Mouse (Mus musculus) kidney, adult 2 months (tissue): ENCODE results near the gene Itgam. TPM values are rescaled to one million over a fixed set of nuclear protein-coding genes. Genes with fewer than 3 reads are reported as not detected.

ENCODE experiments used
- DNase-seq: peaks from one replicate; pipeline ENCODE4 v3.0.0; 2021
- H3K27ac ChIP-seq: fragments of 200-500 bp; 2 replicates; pipeline ENCODE4 v1.5.1; 2012; ENCODE audit warnings: low read depth, low read length, control low read depth, inconsistent platforms; ENCODE audit not compliant: insufficient read depth
- H3K27me3 ChIP-seq: fragments of 200-500 bp; replicated peaks from 2 replicates; pipeline ENCODE4 v1.6.1; 2012; ENCODE audit warnings: mild to moderate bottlenecking, moderate library complexity, low read length, inconsistent platforms; ENCODE audit not compliant: control insufficient read depth, insufficient read depth
- H3K36me3 ChIP-seq: fragments of 200-500 bp; 2 replicates; pipeline ENCODE4 v1.6.1; 2012; ENCODE audit warnings: mild to moderate bottlenecking, moderate library complexity, low read length, inconsistent platforms; ENCODE audit not compliant: control insufficient read depth, insufficient read depth
- H3K4me1 ChIP-seq: fragments of 200-500 bp; 2 replicates; pipeline ENCODE4 v1.6.1; 2011; ENCODE audit warnings: low read length; ENCODE audit not compliant: control insufficient read depth, insufficient read depth
- H3K4me3 ChIP-seq: fragments of 200-500 bp; 2 replicates; pipeline ENCODE4 v1.5.1; 2011; ENCODE audit warnings: mild to moderate bottlenecking, low read depth, low read length, control low read depth; ENCODE audit not compliant: insufficient read depth
- CTCF ChIP-seq: fragments of 200-500 bp; conservative IDR thresholded peaks from 2 replicates; pipeline ENCODE4 v1.5.1; 2011; ENCODE audit warnings: low read depth, mild to moderate bottlenecking, control low read depth, low read length, moderate library complexity, mixed read lengths; ENCODE audit not compliant: insufficient read depth, insufficient read length
- POLR2A ChIP-seq: fragments of 200-500 bp; IDR thresholded peaks from one replicate; pipeline ENCODE4 v1.6.1; 2011; ENCODE audit warnings: low read depth, low read length, control low read depth
- WGBS: fragments of 180-500 bp; shearing (Covaris S2); methylation state at CpG from one replicate; pipeline ENCODE4 v1.1.7; 2018; 5-methylcytosine and 5-hydroxymethylcytosine counted together
- polyA plus RNA-seq: library from polyadenylated mRNA; depleted of rRNA; stranded (reverse); fragments of >200 nt; gene quantifications from 2 replicates; pipeline ENCODE4 v1.2.3, GENCODE M21; 2012; rRNA removed

Itgam gene
- polyA plus RNA-seq, 1 experiment = 7.0 TPM

GRCm38 (mm10) chr7:128164001-128164400 is 101.6 kb downstream of the Itgam start:
- WGBS = 97% methylated on average over 4 of the region's 4 CpGs
- no peaks in the 10 kb centered on the region for H3K27me3 ChIP-seq
- no peak for TF ChIP-seq POLR2A
- no peak for TF ChIP-seq CTCF
- no peak overlapping the region for H3K27ac ChIP-seq
- no peak overlapping the region for H3K4me3 ChIP-seq
- H3K4me1 ChIP-seq = no peaks in the 10 kb centered on the region
- DNase-seq = no peak
- no peaks in the 10 kb centered on the region for H3K36me3 ChIP-seq

GRCm38 (mm10) chr7:128166391-128166790 is 104.0 kb downstream of the Itgam start:
- Histone ChIP-seq H3K27me3 (no peaks in the 10 kb centered on the region), H3K27ac (no peak overlapping the region), H3K36me3 (no peaks in the 10 kb centered on the region), H3K4me3 (no peak overlapping the region), H3K4me1 (no peaks in the 10 kb centered on the region)
- WGBS = 94% methylated on average over 7 of the region's 7 CpGs
- no peak for DNase-seq
- TF ChIP-seq CTCF (no peak), POLR2A (no peak)

Other genes starting within 250 kb of the Itgam start
- gene Stx4a, start 238.3 kb upstream of the Itgam start, polyA plus RNA-seq = 60.7 and 66.5 TPM in 2 replicates
- 2.3 and 2.4 TPM in 2 replicates for gene Stx1b, start 238.1 kb upstream of the Itgam start, polyA plus RNA-seq
- 11.9 and 14.3 TPM in 2 replicates for gene Zfp646, start 186.4 kb upstream of the Itgam start, polyA plus RNA-seq
- 4.2 and 4.3 TPM in 2 replicates for gene Zfp668, start 185.8 kb upstream of the Itgam start, polyA plus RNA-seq
- gene Prss53, start 171.7 kb upstream of the Itgam start, polyA plus RNA-seq = 5.1 and 7.5 TPM in 2 replicates
- gene Gm21974, start 167.2 kb upstream of the Itgam start, polyA plus RNA-seq = not detected in 2 replicates
- 289 and 293 TPM in 2 replicates for gene Vkorc1, start 167.0 kb upstream of the Itgam start, polyA plus RNA-seq
- gene Bckdk, start 158.6 kb upstream of the Itgam start, polyA plus RNA-seq = 148 and 163 TPM in 2 replicates
- gene Kat8, start 150.1 kb upstream of the Itgam start, polyA plus RNA-seq = 11.8 and 12.2 TPM in 2 replicates
- gene Prss8, start 132.5 kb upstream of the Itgam start, polyA plus RNA-seq = 745 and 858 TPM in 2 replicates
- 21.9 and 28.4 TPM in 2 replicates for gene Prss36, start 115.9 kb upstream of the Itgam start, polyA plus RNA-seq
- 183 and 196 TPM in 2 replicates for gene Fus, start 95.2 kb upstream of the Itgam start, polyA plus RNA-seq
- 52.8 and 60.0 TPM in 2 replicates for gene Pycard, start 68.8 kb upstream of the Itgam start, polyA plus RNA-seq
- gene Trim72, start 58.7 kb upstream of the Itgam start, polyA plus RNA-seq = 0.29 and 2.8 TPM in 2 replicates
- gene Gm49368, start within 50 bp of the Itgam start, polyA plus RNA-seq = not detected in 2 replicates
- gene Itgax, start 66.9 kb downstream of the Itgam start, polyA plus RNA-seq = 1.9 TPM in 2 replicates
- gene Itgad, start 91.7 kb downstream of the Itgam start, polyA plus RNA-seq = 0.05 and 0.08 TPM in 2 replicates
- 13.4 and 77.1 TPM in 2 replicates for gene Cox6a2, start 143.7 kb downstream of the Itgam start, polyA plus RNA-seq
- 27.9 and 35.1 TPM in 2 replicates for gene Armc5, start 174.7 kb downstream of the Itgam start, polyA plus RNA-seq
- 3.1 and 3.2 TPM in 2 replicates for gene 9130023H24Rik, start 175.4 kb downstream of the Itgam start, polyA plus RNA-seq
- 15.1 and 16.1 TPM in 2 replicates for gene Tgfb1i1, start 184.2 kb downstream of the Itgam start, polyA plus RNA-seq
- 1,002 and 1,068 TPM in 2 replicates for gene Slc5a2, start 203.0 kb downstream of the Itgam start, polyA plus RNA-seq
- 29.4 and 37.8 TPM in 2 replicates for gene BC017158, start 235.5 kb downstream of the Itgam start, polyA plus RNA-seq